Mouse (Mus musculus) liver, embryonic 14.5 days (tissue): ENCODE measurements at regions not wholly inside any gene's neighbourhood (a gene's known extent, or its start where the extent isn't known, plus 50 kb on each side); places are given as distances from the start of the nearest gene placed in this dataset.

Experiments used
- CTCF ChIP-seq: IDR thresholded peaks from 2 replicates; pipeline ENCODE4 v1.5.1; 2016; ENCODE audit warnings: antibody characterized with exemption, low read depth, control low read depth
- EP300 ChIP-seq: IDR thresholded peaks from 2 replicates; pipeline ENCODE4 v1.6.1; 2016; ENCODE audit warnings: antibody characterized with exemption, low read depth

DNA sequence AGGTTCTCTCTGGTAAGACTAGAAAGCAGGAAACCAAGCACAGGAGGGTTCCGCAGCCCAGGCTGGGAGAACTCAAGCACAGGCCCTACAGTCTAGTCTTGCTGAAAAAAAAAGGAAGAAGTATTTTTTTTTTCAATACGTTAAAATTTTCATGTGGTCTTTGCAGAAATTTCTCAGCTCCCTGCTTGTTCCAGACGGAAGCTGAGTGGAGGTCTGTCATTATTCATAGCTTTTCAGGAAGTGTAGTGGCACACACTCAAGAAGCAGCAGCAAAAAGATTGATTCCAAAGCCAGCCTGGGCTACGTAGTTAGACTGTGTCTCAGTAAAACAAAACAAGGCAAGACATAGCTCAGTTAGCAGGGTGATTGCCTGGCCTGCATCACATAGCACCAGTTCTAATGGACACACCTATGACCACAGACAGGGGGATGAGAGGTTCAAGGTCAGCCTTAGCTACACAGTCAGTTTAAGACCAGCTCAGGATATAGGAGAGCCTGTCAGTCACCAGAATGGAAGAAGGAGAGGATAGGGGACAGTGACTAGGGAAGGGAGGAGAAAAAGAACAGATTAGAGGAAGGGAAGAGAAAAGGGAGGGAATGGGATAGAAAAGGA is 60.1 kb downstream of the H2al2a start:
- TF ChIP-seq CTCF (no peak), EP300 (no peak)
